Mouse (Mus musculus) stomach, embryonic 16.5 days (tissue): ENCODE measurements around the gene Tbk1. TPM values are rescaled to one million over a fixed set of nuclear protein-coding genes. Genes with fewer than 3 reads are reported as not detected.

Source experiments
- ATAC-seq: fragments of 200-750 bp; cut with Nextera tagmentation; 2 replicates; pipeline ENCODE4 v1.8.0; 2017; ENCODE audit warnings: moderate number of reproducible peaks, moderate TSS enrichment; ENCODE audit not compliant: insufficient read depth, low FRiP score
- H3K27ac ChIP-seq: fragments of 300-500 bp; sonication (generic); 2 replicates; pipeline ENCODE4 v1.5.1; 2014; ENCODE audit warnings: low read length
- H3K27me3 ChIP-seq: fragments of 300-500 bp; sonication (generic); 2 replicates; pipeline ENCODE4 v1.6.1; 2014; ENCODE audit warnings: low read length, control low read depth, mixed read lengths; ENCODE audit not compliant: control insufficient read depth, insufficient read depth
- H3K36me3 ChIP-seq: fragments of 300-500 bp; sonication (generic); 2 replicates; pipeline ENCODE4 v1.6.1; 2014; ENCODE audit warnings: low read length; ENCODE audit not compliant: control insufficient read depth, insufficient read depth
- H3K4me1 ChIP-seq: fragments of 300-500 bp; sonication (generic); 2 replicates; pipeline ENCODE4 v1.6.1; 2014; ENCODE audit warnings: low read length, control low read depth, mixed read lengths; ENCODE audit not compliant: control insufficient read depth, insufficient read depth
- H3K4me2 ChIP-seq: fragments of 300-500 bp; sonication (generic); 2 replicates; pipeline ENCODE4 v1.6.1; 2014; ENCODE audit warnings: low read depth, low read length, mixed read lengths
- H3K4me3 ChIP-seq: fragments of 300-500 bp; sonication (generic); replicated peaks from 2 replicates; pipeline ENCODE4 v1.5.1; 2014; ENCODE audit warnings: mild to moderate bottlenecking, low read length
- H3K9ac ChIP-seq: fragments of 300-500 bp; sonication (generic); 2 replicates; pipeline ENCODE4 v1.6.1; 2014; ENCODE audit warnings: low read length
- H3K9me3 ChIP-seq: fragments of 300-500 bp; sonication (generic); replicated peaks from 2 replicates; pipeline ENCODE4 v1.6.1; 2016; ENCODE audit warnings: low read length, control low read depth; ENCODE audit not compliant: control insufficient read depth
- WGBS: fragments of 180-500 bp; shearing (Covaris S2); extraction: QIAGEN DNeasy Blood & Tissue Kit; methylation state at CpG from one replicate; pipeline ENCODE4 v1.1.7; 2014; 5-methylcytosine and 5-hydroxymethylcytosine counted together
- microRNA-seq: library from miRNA; unstranded; fragments of <30 nt; microRNA quantifications from one replicate; pipeline ENCODE4, GENCODE M21; 2016
- polyA plus RNA-seq: library from polyadenylated mRNA; unstranded; fragments of >200 nt; fragmentation: Nextera tagmentation; extraction: Ambion mirVana; gene quantifications from 2 replicates; pipeline ENCODE4 v1.2.1, GENCODE M21; 2015

The Tbk1 gene
- polyA plus RNA-seq, 1 experiment from 2014 or later: 36.7 TPM

GRCm38 (mm10) chr10:121500034-121500433, 86.6 kb downstream of the Tbk1 start:
- peak; percentile 65; the same call in 1 of the 2 replicates for ATAC-seq

GRCm38 (mm10) chr10:121499063-121499462, 87.5 kb downstream of the Tbk1 start:
- H3K9ac ChIP-seq: no peak overlapping the region
- no peak overlapping the region for H3K4me2 ChIP-seq
- H3K4me3 ChIP-seq: no peak overlapping the region
- no peaks in the 10 kb centered on the region for H3K9me3 ChIP-seq
- no peak for ATAC-seq
- WGBS: 73% methylated on average over 2 of the region's 2 CpGs
- no peaks in the 10 kb centered on the region for H3K36me3 ChIP-seq
- H3K27ac ChIP-seq: no peak overlapping the region
- H3K4me1 ChIP-seq: peaks cover 7% of the 10 kb centered on the region
- no peaks in the 10 kb centered on the region for H3K27me3 ChIP-seq

More at GRCm38 (mm10) chr10:121500034-121500433, 86.6 kb downstream of the Tbk1 start:
- H3K9ac ChIP-seq: no peak overlapping the region
- no peak overlapping the region for H3K4me2 ChIP-seq
- 52% methylated on average over 5 of the region's 5 CpGs for WGBS
- peaks cover 12% of the 10 kb centered on the region for H3K4me1 ChIP-seq
- H3K9me3 ChIP-seq: no peaks in the 10 kb centered on the region
- H3K36me3 ChIP-seq: no peaks in the 10 kb centered on the region
- H3K4me3 ChIP-seq: no peak overlapping the region
- no peak overlapping the region; the same call in 1 of the 2 replicates for H3K27ac ChIP-seq
- H3K27me3 ChIP-seq: no peaks in the 10 kb centered on the region

DNA sequence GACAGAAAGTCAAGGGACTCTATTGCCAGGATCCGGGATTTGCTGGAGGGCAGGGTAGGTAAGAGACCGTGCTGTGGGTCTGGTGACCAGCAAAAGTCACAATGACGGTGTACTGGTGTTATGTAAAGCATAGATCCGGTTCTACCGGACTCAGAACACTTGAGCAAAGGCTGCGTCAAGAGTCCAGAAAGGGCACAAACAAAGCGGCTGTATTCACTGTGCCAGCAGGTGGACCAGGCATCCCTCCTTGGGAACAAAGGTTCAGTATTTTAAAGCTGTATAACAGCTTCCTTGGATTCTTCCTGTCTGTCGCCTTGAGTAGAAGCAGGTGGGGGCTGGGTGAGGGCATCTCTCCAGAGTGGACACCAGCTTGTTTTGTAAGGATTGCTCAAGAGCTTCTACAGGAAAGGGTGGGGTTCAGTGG, 88.1 kb downstream of the Tbk1 start:
- Histone ChIP-seq H3K4me1 (peaks cover 7% of the 10 kb centered on the region), H3K4me2 (no peak overlapping the region), H3K9ac (no peak overlapping the region), H3K9me3 (no peaks in the 10 kb centered on the region), H3K36me3 (no peaks in the 10 kb centered on the region), H3K4me3 (no peak overlapping the region), H3K27ac (peak overlapping the region; percentile 36), H3K27me3 (no peaks in the 10 kb centered on the region)
- ATAC-seq: peak; percentile 65; the same call in 1 of the 2 replicates
- WGBS: 53% methylated on average over 8 of the region's 8 CpGs

DNA sequence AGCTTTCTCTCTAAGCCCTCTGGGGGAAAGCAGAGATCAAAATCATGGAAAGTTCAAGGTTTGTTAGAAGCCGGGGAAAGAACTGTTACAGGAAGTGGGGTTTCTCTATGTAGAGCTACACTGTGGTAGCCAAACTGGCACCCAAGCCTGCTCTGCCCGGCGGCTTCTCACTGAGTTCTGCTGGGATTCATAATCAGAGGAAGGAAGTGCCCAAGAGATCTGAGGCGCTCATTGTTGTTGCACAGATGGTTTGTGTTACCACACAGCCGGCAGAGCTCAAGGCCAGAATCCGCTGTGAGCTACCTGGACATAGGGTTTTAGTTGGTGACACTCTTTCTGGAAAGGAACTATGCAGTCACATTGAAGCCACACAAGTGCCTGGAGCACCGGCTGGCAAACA, 88.6 kb downstream of the Tbk1 start:
- Histone ChIP-seq H3K27ac (peak overlapping the region; percentile 36), H3K4me3 (no peak overlapping the region), H3K9me3 (no peaks in the 10 kb centered on the region), H3K4me2 (no peak overlapping the region), H3K27me3 (no peaks in the 10 kb centered on the region), H3K4me1 (peaks cover 9% of the 10 kb centered on the region), H3K9ac (no peak overlapping the region), H3K36me3 (no peaks in the 10 kb centered on the region)
- no peak for ATAC-seq
- WGBS: 74% methylated on average over 7 of the region's 7 CpGs

GRCm38 (mm10) chr10:121496616-121497015, 90.0 kb downstream of the Tbk1 start:
- ATAC-seq: 0 out of 2 replicates have a peak, but pooled peaks have one; percentile 23
- 57% methylated on average over 7 of the region's 7 CpGs for WGBS
- H3K27me3 ChIP-seq: no peaks in the 10 kb centered on the region
- H3K9me3 ChIP-seq: no peaks in the 10 kb centered on the region
- no peaks in the 10 kb centered on the region for H3K36me3 ChIP-seq
- no peak overlapping the region for H3K9ac ChIP-seq
- H3K4me1 ChIP-seq: peaks cover 9% of the 10 kb centered on the region
- H3K4me2 ChIP-seq: no peak overlapping the region
- no peak overlapping the region for H3K4me3 ChIP-seq
- H3K27ac ChIP-seq: 0 out of 2 replicates have a peak overlapping the region, but pooled peaks have one; percentile 4

Small RNA genes within 50 kb of the gene (microRNA-seq; reads per million reads assigned to microRNA genes)
- not detected for gene Gm24330

Other genes starting within 250 kb of the Tbk1 start
- 5.7 and 5.8 TPM in 2 replicates for gene Tbc1d30, start 235.5 kb downstream of the Tbk1 start, polyA plus RNA-seq
- gene Gns, start 221.7 kb downstream of the Tbk1 start, polyA plus RNA-seq: 37.5 and 41.7 TPM in 2 replicates
- 21.3 and 22.0 TPM in 2 replicates for gene Rassf3, start 110.4 kb downstream of the Tbk1 start, polyA plus RNA-seq
- 53.9 and 56.1 TPM in 2 replicates for gene Xpot, start 39.5 kb upstream of the Tbk1 start, polyA plus RNA-seq
- 1.0 and 1.4 TPM in 2 replicates for gene D930020B18Rik, start 54.8 kb upstream of the Tbk1 start, polyA plus RNA-seq
- gene BC048403, start 153.2 kb upstream of the Tbk1 start, polyA plus RNA-seq: 3.1 and 4.0 TPM in 2 replicates